Mouse (Mus musculus): Measurements from ENCODE around the gene Ung.

GRCm38 (mm10) chr5:114183493-114183892, 53.3 kb downstream of the Ung start:
- TF ChIP-seq POLR2A (IDR thresholded peaks at IDR 0.05; ENCODE audit: low read depth, low read length): no peak
- no peak for TF ChIP-seq CTCF (IDR thresholded peaks at IDR 0.05; ENCODE audit: extremely low read depth, insufficient read depth, insufficient read length, insufficient replicate concordance)

Data from spleen, adult 2 months (tissue).